8 mouse cellular contexts compared by ENCODE assay signal in genomic region chr12:33146622-33147433, GRCm38 (mm10). TPM values are rescaled to one million over a fixed set of nuclear protein-coding genes. Genes with fewer than 3 reads are reported as not detected.
DNase-seq lines count a peak whose midpoint lies in the region; ATAC-seq and TF ChIP-seq lines count a peak whose summit lies in the region.

No protein-coding gene starts in this region.

- no peak for TF ChIP-seq CTCF in layer of hippocampus, adult 2 months (conservative IDR thresholded peaks at IDR 0.05)
- TF ChIP-seq CTCF in Patski (IDR thresholded peaks at IDR 0.05), result no peak

- H3K79me2 ChIP-seq in myocyte (ENCODE audit: control insufficient read depth, insufficient read depth), result peaks cover 46% of the 10 kb centered on the region

- in situ Hi-C loops in Patski (cut with MboI; ENCODE audit: low pct_unique_long_range_greater_than_20kb), result no loop called here

- H3ac ChIP-seq in myocyte (ENCODE audit: control insufficient read depth, insufficient read length), result peak overlapping the region; percentile 19

- peaks cover 4% of the 10 kb centered on the region; the same call in 1 of the 2 replicates for H3K4me1 ChIP-seq in forebrain, embryonic 11.5 days (replicated peaks; ENCODE audit: control insufficient read depth, insufficient read depth, low read length)
- peaks cover 4% of the 10 kb centered on the region; the same call in 1 of the 2 replicates for H3K4me1 ChIP-seq in limb, embryonic 11.5 days (ENCODE audit: control insufficient read depth, insufficient read depth, low read length)

- CTCF ChIA-PET in Patski (lab: Charles Lee), result no interaction called here

- peak overlapping the region; percentile 81 for H3K4me3 ChIP-seq in layer of hippocampus, adult 2 months
- H3K4me3 ChIP-seq in forebrain, embryonic 11.5 days (ENCODE audit: low read depth, low read length), result peak overlapping the region; percentile 44
- peak overlapping the region; percentile 75 for H3K4me3 ChIP-seq in limb, embryonic 11.5 days (ENCODE audit: low read depth, low read length)
- peak overlapping the region; percentile 88 for H3K4me3 ChIP-seq in myocyte

- DNase-seq in layer of hippocampus, adult 2 months (ENCODE audit: low spot score in 2 of 2), result peak in 1 of 2 experiments; percentile 22
- DNase-seq in layer of hippocampus, postnatal 10 days (ENCODE audit: low spot score in 2 of 2), result no peak
- DNase-seq in Patski (ENCODE audit: low read depth, low spot score), result no peak
- peak; percentile 65 for DNase-seq in forebrain, embryonic 11.5 days (ENCODE audit: low spot score)
- DNase-seq in limb, embryonic 11.5 days (ENCODE audit: low spot score), result peak; percentile 69
- DNase-seq in urinary bladder, adult 2 months (ENCODE audit: low spot score), result no peak
- no peak for DNase-seq in left cerebral cortex, adult 11 months (ENCODE audit: low spot score)

- TF ChIP-seq POLR2A in myocyte (IDR thresholded peaks at IDR 0.05; ENCODE audit: insufficient read length, low read depth), result no peak

- H3K27ac ChIP-seq in layer of hippocampus, adult 2 months, result peak overlapping the region; percentile 98
- no peak overlapping the region for H3K27ac ChIP-seq in forebrain, embryonic 11.5 days (ENCODE audit: low read depth, low read length)
- no peak overlapping the region for H3K27ac ChIP-seq in limb, embryonic 11.5 days (replicated peaks; ENCODE audit: low read depth, low read length)

- H3K36me3 ChIP-seq in forebrain, embryonic 11.5 days (ENCODE audit: control insufficient read depth, insufficient read depth, low read length), result no peaks in the 10 kb centered on the region
- H3K36me3 ChIP-seq in limb, embryonic 11.5 days (ENCODE audit: control insufficient read depth, insufficient read depth, low read length), result no peaks in the 10 kb centered on the region
- no peaks in the 10 kb centered on the region for H3K36me3 ChIP-seq in myocyte (ENCODE audit: control insufficient read depth, insufficient read depth)

- H3K9me3 ChIP-seq in forebrain, embryonic 11.5 days (ENCODE audit: control insufficient read depth, low read length), result no peaks in the 10 kb centered on the region
- no peaks in the 10 kb centered on the region for H3K9me3 ChIP-seq in limb, embryonic 11.5 days (ENCODE audit: control insufficient read depth, low read length)

- WGBS in forebrain, embryonic 11.5 days, result 6% methylated on average over 29 of the region's 29 CpGs
- 6% methylated on average over 29 of the region's 29 CpGs for WGBS in limb, embryonic 11.5 days

- H3K4me2 ChIP-seq in forebrain, embryonic 11.5 days (ENCODE audit: low read depth, low read length, severe bottlenecking), result peak overlapping the region; percentile 83
- peak overlapping the region; percentile 68 for H3K4me2 ChIP-seq in limb, embryonic 11.5 days (ENCODE audit: low read depth, severe bottlenecking)
- H3K4me2 ChIP-seq in myocyte (ENCODE audit: low read depth), result peak overlapping the region; percentile 98

- H3K9ac ChIP-seq in forebrain, embryonic 11.5 days (ENCODE audit: low read length), result peak overlapping the region; percentile 79
- peak overlapping the region; percentile 66 for H3K9ac ChIP-seq in limb, embryonic 11.5 days (ENCODE audit: low read length)

- POLR2A ChIA-PET in Patski (lab: Charles Lee), result no interaction called here

- H3K27me3 ChIP-seq in Patski, result no peaks in the 10 kb centered on the region
- H3K27me3 ChIP-seq in forebrain, embryonic 11.5 days (ENCODE audit: control insufficient read depth, insufficient read depth, low read length), result peaks cover 3% of the 10 kb centered on the region
- 0 out of 2 replicates have a peak, but pooled peaks cover 6% of the 10 kb centered on the region for H3K27me3 ChIP-seq in limb, embryonic 11.5 days (ENCODE audit: control insufficient read depth, insufficient read depth, low read length)
- no peaks in the 10 kb centered on the region for H3K27me3 ChIP-seq in myocyte (ENCODE audit: control insufficient read depth, insufficient read depth, insufficient read length)

- ATAC-seq in Patski, result peak; percentile 34
- peak; percentile 69 for ATAC-seq in forebrain, embryonic 11.5 days (replicated peaks; ENCODE audit: low FRiP score)
- ATAC-seq in limb, embryonic 11.5 days (ENCODE audit: insufficient number of reproducible peaks, low FRiP score, low TSS enrichment, low read depth), result peak; percentile 61

TF ChIP-seq in myocyte, 11 proteins besides CTCF, POLR2A, EP300 and RAD21:
- no peak for TF ChIP-seq POLR2AphosphoS2 (IDR thresholded peaks at IDR 0.05; ENCODE audit: insufficient read length, low read depth)
- no peak for TF ChIP-seq REST (IDR thresholded peaks at IDR 0.05; ENCODE audit: insufficient read depth, insufficient read length)
- TF ChIP-seq MAX (IDR thresholded peaks at IDR 0.05; ENCODE audit: low read depth), result no peak
- TF ChIP-seq MYOG (IDR thresholded peaks at IDR 0.05; ENCODE audit: control insufficient read depth in 1 of 3, insufficient read depth in 1 of 3, insufficient read length in 2 of 3, low read depth in 2 of 3), result no peak
- TF ChIP-seq MYOD1 (IDR thresholded peaks at IDR 0.05; ENCODE audit: control insufficient read depth in 1 of 3, insufficient read length in 2 of 3, low read depth in 2 of 3), result no peak

RNA-seq across cellular contexts. Expression of gene Atxn7l1, which starts 0.7 kb away (rescaled TPM):
- total RNA-seq in layer of hippocampus, adult 2 months (2021), result 10 to 100 TPM; 62.0 to 62.9 TPM
- 10 to 100 TPM; 46.1 to 49.8 TPM for total RNA-seq in layer of hippocampus, postnatal 10 days (2021)
- polyA plus RNA-seq in Patski (2021) (42.0 TPM), myocyte (2012; fragmentation: generic; extraction: Trizol) (12.4 TPM)
- 16.0 and 16.5 TPM in 2 replicates for polyA plus RNA-seq in forebrain, embryonic 11.5 days (2014; fragmentation: Nextera tagmentation; extraction: Ambion mirVana)
- 18.8 and 19.6 TPM in 2 replicates for polyA plus RNA-seq in limb, embryonic 11.5 days (2014; fragmentation: Nextera tagmentation; extraction: Ambion mirVana)
- 12.4 and 20.3 TPM in 2 replicates for polyA plus RNA-seq in urinary bladder, adult 2 months (2012; rRNA removed)

RNA-seq across cellular contexts. Expression of gene Cdhr3, which starts 54.2 kb away (rescaled TPM):
- total RNA-seq in layer of hippocampus, adult 2 months (2021), result 1 to 10 TPM; 2.1 to 2.7 TPM
- total RNA-seq in layer of hippocampus, postnatal 10 days (2021), result 1 to 10 TPM; 1.2 to 2.5 TPM
- polyA plus RNA-seq in Patski (2021) (not detected), myocyte (2012; fragmentation: generic; extraction: Trizol) (0.04 TPM)
- polyA plus RNA-seq in forebrain, embryonic 11.5 days (2014; fragmentation: Nextera tagmentation; extraction: Ambion mirVana), result not detected in 2 replicates
- polyA plus RNA-seq in limb, embryonic 11.5 days (2014; fragmentation: Nextera tagmentation; extraction: Ambion mirVana), result not detected in 2 replicates
- polyA plus RNA-seq in urinary bladder, adult 2 months (2012; rRNA removed), result 0.07 TPM in 1 of 2 replicates, not detected in the other

Comparison
In these comparisons a context has a peak if more than half of its experiments do, and no peak if none do; other contexts are left out.
1. DNase-seq: peak in forebrain, embryonic 11.5 days (single experiment) and limb, embryonic 11.5 days (single experiment); none in layer of hippocampus, postnatal 10 days (0 of 2), Patski (single experiment), urinary bladder, adult 2 months (single experiment) and left cerebral cortex, adult 11 months (single experiment).
2. Peak in every context shown above with its lines, with median percentiles within 50 percentile points of each other: H3K4me3 ChIP-seq, ATAC-seq and H3K4me2 ChIP-seq.